Mouse (Mus musculus) liver, embryonic 12.5 days (tissue): Measurements from ENCODE around the gene Atp8b4. TPM values are rescaled to one million over a fixed set of nuclear protein-coding genes. Genes with fewer than 3 reads are reported as not detected.
"Not testable (repeated sequence)": the region's sequence is repeated elsewhere in the genome, so short reads cannot be mapped to it uniquely, and the experiment has no call there.

Experiments used
- ATAC-seq: fragments of 200-750 bp; cut with Nextera tagmentation; 2 replicates; pipeline ENCODE4 v1.8.0; 2017; ENCODE audit warnings: moderate number of reproducible peaks, mild to moderate bottlenecking, moderate library complexity
- H3K27ac ChIP-seq: fragments of 300-500 bp; sonication (generic); 2 replicates; pipeline ENCODE4 v1.5.1; 2016; ENCODE audit warnings: mild to moderate bottlenecking
- H3K27me3 ChIP-seq: fragments of 300-500 bp; sonication (generic); replicated peaks from 2 replicates; pipeline ENCODE4 v1.6.1; 2016; ENCODE audit warnings: mild to moderate bottlenecking, moderate library complexity
- H3K36me3 ChIP-seq: fragments of 300-500 bp; sonication (generic); 2 replicates; pipeline ENCODE4 v1.6.1; 2016; ENCODE audit warnings: mild to moderate bottlenecking, moderate library complexity
- H3K4me1 ChIP-seq: fragments of 300-500 bp; sonication (generic); 2 replicates; pipeline ENCODE4 v1.6.1; 2016
- H3K4me2 ChIP-seq: fragments of 300-500 bp; sonication (generic); 2 replicates; pipeline ENCODE4 v1.6.1; 2016; ENCODE audit warnings: mild to moderate bottlenecking, moderate library complexity
- H3K4me3 ChIP-seq: fragments of 300-500 bp; sonication (generic); 2 replicates; pipeline ENCODE4 v1.5.1; 2016; ENCODE audit warnings: mild to moderate bottlenecking, moderate library complexity
- H3K9ac ChIP-seq: fragments of 300-500 bp; sonication (generic); 2 replicates; pipeline ENCODE4 v1.6.1; 2016; ENCODE audit warnings: mild to moderate bottlenecking, moderate library complexity
- H3K9me3 ChIP-seq: fragments of 300-500 bp; sonication (generic); replicated peaks from 2 replicates; pipeline ENCODE4 v1.6.1; 2016; ENCODE audit warnings: mild to moderate bottlenecking, moderate library complexity
- WGBS: fragments of 180-500 bp; shearing (Covaris S2); methylation state at CpG from one replicate; pipeline ENCODE4 v1.1.7; 2016; ENCODE audit not compliant: insufficient replicate concordance; 5-methylcytosine and 5-hydroxymethylcytosine counted together
- polyA plus RNA-seq: library from polyadenylated mRNA; unstranded; fragments of >200 nt; fragmentation: Nextera tagmentation; extraction: Ambion mirVana; gene quantifications from 2 replicates; pipeline ENCODE4 v1.2.1, GENCODE M21; 2016

The Atp8b4 gene
- polyA plus RNA-seq, 1 experiment from 2014 or later = 2.2 TPM

DNA sequence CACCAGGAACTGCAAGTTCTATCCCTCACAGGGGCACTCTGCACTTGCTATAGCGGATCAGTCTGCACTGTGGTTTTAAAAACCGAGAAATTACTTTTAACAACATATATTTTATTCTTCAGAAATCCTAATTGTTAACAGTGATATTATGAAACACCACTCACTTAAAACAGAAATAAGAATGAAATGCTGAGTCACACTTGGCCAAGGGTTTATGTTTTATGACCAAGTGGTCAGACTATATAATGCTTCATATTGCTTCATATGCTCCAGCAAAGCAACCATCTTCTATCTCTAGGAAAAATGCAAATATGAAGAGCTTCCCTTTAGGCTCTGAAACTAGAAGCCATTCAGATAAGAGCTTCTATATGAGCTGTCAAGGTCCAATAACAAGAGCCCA lies 41.8 kb downstream of the Atp8b4 start:
- 73% methylated on average over 2 of the region's 2 CpGs for WGBS
- no peaks in the 10 kb centered on the region for H3K27me3 ChIP-seq
- ATAC-seq = no peak

DNA sequence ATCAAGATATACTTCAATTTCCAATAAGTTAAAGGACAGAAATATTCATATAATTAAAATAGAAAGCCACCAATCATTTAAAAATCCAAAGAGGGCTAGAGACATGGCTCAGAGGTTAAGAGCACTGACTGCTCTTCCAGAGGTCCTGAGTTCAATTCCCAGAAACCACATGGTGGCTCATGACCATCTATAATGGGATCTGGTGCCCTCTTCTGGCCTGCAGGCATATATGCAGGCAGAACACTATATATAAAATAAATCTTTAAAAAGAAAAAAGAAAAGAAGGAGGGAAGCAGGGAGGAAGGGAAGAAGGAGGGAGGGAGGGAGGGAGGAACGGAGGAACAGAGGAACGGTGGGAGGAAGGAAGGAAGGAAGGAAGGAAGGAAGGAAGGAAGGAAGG lies 42.7 kb downstream of the Atp8b4 start:
- not testable (repeated sequence) for H3K4me1 ChIP-seq, H3K36me3 ChIP-seq, ATAC-seq, H3K9ac ChIP-seq, H3K4me3 ChIP-seq, H3K9me3 ChIP-seq, H3K27ac ChIP-seq, H3K27me3 ChIP-seq, H3K4me2 ChIP-seq
- 14% methylated on average over 2 of the region's 2 CpGs for WGBS

More for the DNA sequence above, 41.8 kb downstream of the Atp8b4 start:
- Histone ChIP-seq H3K4me1 (no peaks in the 10 kb centered on the region), H3K4me3 (no peak overlapping the region), H3K36me3 (no peaks in the 10 kb centered on the region), H3K9ac (no peak overlapping the region), H3K27ac (no peak overlapping the region), H3K4me2 (no peak overlapping the region), H3K9me3 (no peaks in the 10 kb centered on the region)

DNA sequence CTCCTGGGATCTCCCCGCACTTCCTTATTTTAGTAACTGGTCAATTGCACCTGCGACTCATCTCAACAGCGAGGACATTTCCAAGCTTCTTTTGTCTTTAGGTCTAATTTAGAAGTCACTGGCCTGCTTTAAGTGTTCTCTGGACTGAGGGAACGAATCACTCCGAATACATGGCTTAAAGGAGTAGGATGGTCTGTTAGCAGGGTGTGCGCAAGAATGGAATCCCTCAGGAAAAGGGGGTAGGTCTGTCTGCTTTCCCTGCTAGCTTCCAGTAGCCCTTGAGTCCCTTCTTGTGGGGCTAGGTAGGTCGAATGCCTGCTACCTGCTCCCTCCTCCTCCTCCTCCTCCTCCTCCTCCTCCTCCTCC lies 49.6 kb downstream of the Atp8b4 start:
- Histone ChIP-seq H3K27ac (no peak overlapping the region), H3K4me2 (no peak overlapping the region)

DNA sequence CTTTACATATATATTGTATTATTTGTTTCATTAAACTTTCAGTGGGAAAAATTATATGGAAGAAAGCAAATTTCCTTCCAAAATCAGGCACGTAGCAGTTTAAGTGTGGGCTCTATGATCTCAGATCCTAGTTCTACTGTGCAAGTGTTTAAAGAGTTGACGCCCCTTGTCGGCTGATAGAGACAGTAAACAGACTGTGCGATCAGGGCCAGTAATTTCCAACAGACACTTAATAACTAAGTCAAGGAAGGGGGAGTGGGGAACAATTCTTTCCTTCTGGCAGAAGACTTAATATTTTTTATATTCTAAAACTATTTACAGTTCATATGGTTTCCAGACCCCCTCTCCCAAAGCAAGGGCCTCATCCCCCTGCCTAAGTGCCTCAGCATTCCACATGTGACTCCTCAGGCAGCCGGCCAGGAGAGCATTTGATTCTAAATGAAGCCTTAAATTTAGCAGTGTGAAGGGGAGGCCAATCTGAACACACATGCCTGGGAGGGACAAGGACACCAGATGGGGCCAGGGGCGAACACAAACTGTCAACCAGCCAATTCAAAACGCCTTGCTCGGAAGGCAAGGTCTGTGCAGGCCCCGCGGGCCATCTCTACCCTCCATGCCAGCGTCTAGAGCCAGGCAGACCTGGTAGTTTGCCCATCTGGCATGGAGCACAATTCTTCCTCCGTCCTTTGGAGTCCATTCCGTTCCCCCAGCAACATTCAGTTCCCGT lies 50.1 kb downstream of the Atp8b4 start:
- Histone ChIP-seq H3K27me3 (no peaks in the 10 kb centered on the region), H3K9ac (no peak overlapping the region), H3K27ac (no peak overlapping the region), H3K4me3 (no peak overlapping the region), H3K4me2 (no peak overlapping the region), H3K4me1 (no peaks in the 10 kb centered on the region), H3K36me3 (no peaks in the 10 kb centered on the region), H3K9me3 (no peaks in the 10 kb centered on the region)
- ATAC-seq = no peak
- 66% methylated on average over 14 of the region's 14 CpGs for WGBS

More for the DNA sequence above, 49.6 kb downstream of the Atp8b4 start:
- H3K9ac ChIP-seq = no peak overlapping the region
- no peak for ATAC-seq
- H3K4me3 ChIP-seq = no peak overlapping the region
- H3K27me3 ChIP-seq = no peaks in the 10 kb centered on the region
- 71% methylated on average over 7 of the region's 7 CpGs for WGBS
- H3K9me3 ChIP-seq = no peaks in the 10 kb centered on the region
- H3K4me1 ChIP-seq = no peaks in the 10 kb centered on the region
- no peaks in the 10 kb centered on the region for H3K36me3 ChIP-seq

DNA sequence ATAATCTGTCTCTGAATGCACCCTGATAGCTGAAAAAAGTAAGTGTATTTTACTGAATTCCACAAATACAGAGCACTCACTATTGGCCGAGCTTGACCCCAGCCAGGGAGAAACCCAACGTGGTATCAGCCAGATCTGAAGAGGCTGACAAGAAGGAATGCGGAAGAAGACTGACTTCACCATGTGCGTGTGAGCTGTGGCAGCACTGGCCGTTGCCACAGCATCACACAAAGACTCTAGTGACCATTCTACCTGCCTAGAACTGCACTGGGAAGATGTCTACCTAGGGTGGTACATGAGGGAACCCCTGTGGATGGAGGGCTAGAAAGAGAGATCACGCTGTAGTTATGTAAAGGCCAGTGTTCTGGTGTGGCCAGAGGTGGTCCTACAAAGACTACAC lies 55.4 kb downstream of the Atp8b4 start:
- Histone ChIP-seq H3K4me2 (no peak overlapping the region), H3K4me1 (no peaks in the 10 kb centered on the region), H3K9ac (no peak overlapping the region), H3K9me3 (no peaks in the 10 kb centered on the region), H3K4me3 (no peak overlapping the region), H3K27me3 (no peaks in the 10 kb centered on the region), H3K27ac (no peak overlapping the region), H3K36me3 (no peaks in the 10 kb centered on the region)
- WGBS = 44% methylated on average over 6 of the region's 6 CpGs
- no peak for ATAC-seq

DNA sequence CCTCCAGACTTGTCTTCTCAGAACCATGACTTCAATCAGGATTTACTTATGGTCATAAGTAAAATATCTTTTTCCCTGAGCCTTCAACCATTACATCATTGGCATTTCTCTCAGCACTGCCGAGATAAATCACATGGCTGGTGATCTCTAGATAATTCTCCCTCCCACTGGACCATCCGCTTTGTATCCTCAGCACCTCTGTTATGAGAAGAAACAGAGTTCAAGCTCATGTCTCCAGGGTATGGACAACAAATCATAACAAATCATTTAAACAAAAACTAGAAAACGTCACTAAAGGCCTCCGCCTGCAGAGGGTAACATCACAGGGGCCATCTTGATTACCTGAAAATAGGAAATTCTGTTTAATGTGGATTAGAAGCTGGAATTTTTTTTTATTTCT lies 58.9 kb downstream of the Atp8b4 start:
- H3K9ac ChIP-seq = no peak overlapping the region
- H3K36me3 ChIP-seq = no peaks in the 10 kb centered on the region
- H3K9me3 ChIP-seq = no peaks in the 10 kb centered on the region
- no peaks in the 10 kb centered on the region for H3K4me1 ChIP-seq
- WGBS = 59% methylated on average over 4 of the region's 4 CpGs
- no peaks in the 10 kb centered on the region for H3K27me3 ChIP-seq
- H3K27ac ChIP-seq = no peak overlapping the region
- H3K4me3 ChIP-seq = no peak overlapping the region
- ATAC-seq = no peak
- H3K4me2 ChIP-seq = no peak overlapping the region

DNA sequence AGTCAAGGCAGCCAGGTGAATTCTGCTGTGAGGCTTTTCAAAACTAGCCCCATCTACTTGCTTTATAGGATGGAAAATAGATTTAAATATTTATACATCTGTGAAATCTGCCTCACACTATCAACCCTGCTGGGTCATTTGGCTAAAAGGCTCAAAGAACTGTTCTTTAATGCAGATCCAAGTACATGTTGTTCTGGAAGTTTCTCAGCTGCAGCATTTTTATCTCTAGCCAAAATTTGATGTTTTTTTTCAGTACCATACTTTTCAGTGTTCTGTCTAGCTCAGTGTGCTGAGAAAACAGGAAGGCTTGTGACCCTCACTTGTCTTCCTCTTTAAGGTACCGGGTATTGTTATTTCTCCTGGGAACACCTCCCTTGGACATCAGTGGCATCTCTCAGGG lies 65.8 kb downstream of the Atp8b4 start:
- Histone ChIP-seq H3K27me3 (no peaks in the 10 kb centered on the region), H3K9ac (no peak overlapping the region), H3K4me3 (no peak overlapping the region), H3K4me1 (no peaks in the 10 kb centered on the region), H3K36me3 (no peaks in the 10 kb centered on the region), H3K9me3 (no peaks in the 10 kb centered on the region), H3K4me2 (no peak overlapping the region), H3K27ac (no peak overlapping the region)
- 30% methylated on average over 1 of the region's 1 CpGs for WGBS
- ATAC-seq = no peak

DNA sequence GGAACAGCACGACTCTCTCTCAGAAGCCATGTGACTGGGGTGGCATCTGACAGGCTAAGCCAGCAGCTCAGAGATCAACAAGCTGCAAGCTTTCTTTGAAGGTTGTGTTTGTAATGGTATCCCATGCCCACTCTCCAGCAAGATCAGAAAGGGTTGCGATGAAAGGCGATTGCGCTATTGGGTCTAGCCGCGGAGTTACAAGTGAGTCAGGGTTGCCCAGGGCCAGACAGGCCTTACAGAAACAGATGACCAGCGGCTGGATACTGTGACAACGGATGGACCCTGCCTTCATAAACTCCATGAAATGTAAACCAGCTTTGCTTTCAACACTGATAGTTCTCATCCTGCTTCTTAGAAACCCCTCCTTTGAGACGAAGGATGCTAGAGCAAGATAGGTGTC lies 66.2 kb downstream of the Atp8b4 start:
- Histone ChIP-seq H3K4me3 (no peak overlapping the region), H3K4me2 (no peak overlapping the region), H3K27ac (no peak overlapping the region), H3K36me3 (no peaks in the 10 kb centered on the region), H3K9me3 (no peaks in the 10 kb centered on the region), H3K9ac (no peak overlapping the region), H3K27me3 (no peaks in the 10 kb centered on the region), H3K4me1 (no peaks in the 10 kb centered on the region)
- no peak for ATAC-seq
- whole genome bisulfite sequencing = 81% methylated on average over 9 of the region's 9 CpGs

DNA sequence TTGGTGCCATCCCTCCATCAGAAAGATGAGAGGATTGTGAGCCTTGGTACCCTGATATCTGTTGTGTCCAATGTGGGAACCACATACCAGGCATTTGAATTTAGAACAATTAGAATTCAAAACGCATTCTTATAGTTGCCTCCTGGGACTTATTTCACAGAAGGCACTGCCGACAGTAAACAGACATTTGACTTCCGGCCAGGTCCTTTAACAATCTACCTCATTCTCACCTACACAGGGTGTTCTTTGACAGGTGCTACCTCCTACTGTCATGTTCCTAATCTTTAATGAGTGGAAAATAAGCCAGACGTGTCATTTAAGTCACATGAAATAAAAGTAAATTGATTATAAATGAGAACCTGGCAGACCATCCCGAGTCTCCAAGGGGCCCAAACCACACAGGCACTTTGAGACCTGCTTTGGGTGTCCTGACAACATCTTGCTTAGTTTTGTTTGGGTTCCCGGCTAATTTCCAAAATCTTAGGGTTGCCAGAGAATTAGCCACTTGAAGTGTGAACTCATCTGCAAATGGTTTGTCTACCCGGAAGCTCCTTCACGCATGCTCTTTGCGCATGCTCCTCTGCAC lies 67.9 kb downstream of the Atp8b4 start:
- no peaks in the 10 kb centered on the region for H3K27me3 ChIP-seq
- H3K27ac ChIP-seq = no peak overlapping the region
- no peak overlapping the region for H3K4me3 ChIP-seq
- H3K9me3 ChIP-seq = no peaks in the 10 kb centered on the region
- H3K4me2 ChIP-seq = no peak overlapping the region
- WGBS = 71% methylated on average over 9 of the region's 9 CpGs
- no peak for ATAC-seq
- H3K4me1 ChIP-seq = no peaks in the 10 kb centered on the region
- no peaks in the 10 kb centered on the region for H3K36me3 ChIP-seq
- H3K9ac ChIP-seq = no peak overlapping the region

DNA sequence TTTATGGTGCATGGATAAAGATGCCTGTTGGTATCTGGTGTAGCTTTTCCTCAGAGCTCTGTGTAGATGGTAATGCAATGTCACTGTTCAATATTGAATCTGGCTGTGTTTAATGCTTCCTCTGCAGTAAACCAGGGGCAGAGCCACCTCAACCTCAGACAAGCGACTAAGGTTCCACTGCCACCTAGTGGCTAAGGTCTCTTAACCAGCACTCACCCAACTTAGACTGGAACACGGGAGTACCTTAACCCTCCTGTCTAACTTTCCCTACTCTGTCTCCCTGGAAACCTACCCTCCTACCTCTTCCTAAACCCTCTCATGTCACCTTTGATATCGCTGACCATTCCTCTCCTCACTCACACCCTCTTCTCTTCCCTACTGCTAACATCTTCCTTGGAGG lies 71.2 kb downstream of the Atp8b4 start:
- ATAC-seq = no peak
- no peaks in the 10 kb centered on the region for H3K4me1 ChIP-seq
- no peak overlapping the region for H3K27ac ChIP-seq
- no peak overlapping the region for H3K4me2 ChIP-seq
- H3K27me3 ChIP-seq = no peaks in the 10 kb centered on the region
- no peaks in the 10 kb centered on the region for H3K9me3 ChIP-seq
- H3K36me3 ChIP-seq = no peaks in the 10 kb centered on the region
- WGBS = 11% methylated on average over 3 of the region's 3 CpGs
- H3K4me3 ChIP-seq = no peak overlapping the region
- H3K9ac ChIP-seq = no peak overlapping the region

DNA sequence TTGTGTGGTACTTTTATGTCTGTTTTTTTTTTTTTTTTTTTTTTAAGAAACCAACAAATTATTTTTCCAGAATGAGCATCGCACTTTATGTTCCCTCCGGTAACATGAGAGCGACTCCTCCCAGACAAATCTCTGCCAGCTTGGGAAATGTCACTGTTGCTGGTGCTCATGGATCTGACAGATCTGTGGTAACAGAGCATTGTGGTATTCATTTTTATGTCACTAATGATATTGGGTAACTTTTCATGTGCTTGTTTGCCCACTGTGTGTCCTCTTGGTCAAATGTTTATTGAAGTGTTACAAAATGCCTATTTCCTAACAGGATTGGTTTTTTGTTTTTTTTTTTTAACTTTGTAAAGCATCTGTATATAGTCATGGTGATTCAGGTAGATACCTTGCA lies 75.3 kb downstream of the Atp8b4 start:
- H3K9me3 ChIP-seq = no peaks in the 10 kb centered on the region
- no peaks in the 10 kb centered on the region for H3K36me3 ChIP-seq
- H3K4me3 ChIP-seq = no peak overlapping the region
- 79% methylated on average over 3 of the region's 3 CpGs for WGBS
- H3K9ac ChIP-seq = no peak overlapping the region
- no peak overlapping the region for H3K27ac ChIP-seq
- no peaks in the 10 kb centered on the region for H3K27me3 ChIP-seq
- no peak overlapping the region for H3K4me2 ChIP-seq
- no peaks in the 10 kb centered on the region for H3K4me1 ChIP-seq
- no peak for ATAC-seq

DNA sequence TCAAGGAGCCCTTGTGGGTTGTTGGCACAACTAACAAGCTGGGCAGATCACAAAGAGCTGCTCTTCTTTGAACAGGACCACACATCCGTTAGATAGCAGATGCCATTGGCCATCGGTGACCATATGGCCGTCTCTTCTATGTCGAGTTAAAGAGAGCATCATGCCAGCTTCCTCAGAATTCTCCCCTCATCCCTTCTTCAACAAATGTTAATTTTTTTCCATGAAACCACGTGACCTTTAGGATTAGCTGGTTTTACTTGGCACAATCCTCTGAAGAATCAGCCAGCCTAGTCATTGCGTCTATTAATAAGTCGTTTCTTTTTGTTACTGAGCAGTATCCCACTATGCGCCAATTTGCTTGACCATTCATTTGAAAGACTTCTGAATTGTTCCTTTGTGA lies 75.8 kb downstream of the Atp8b4 start:
- H3K4me2 ChIP-seq = no peak overlapping the region
- H3K4me3 ChIP-seq = no peak overlapping the region
- H3K27me3 ChIP-seq = no peaks in the 10 kb centered on the region
- no peaks in the 10 kb centered on the region for H3K36me3 ChIP-seq
- WGBS = 76% methylated on average over 8 of the region's 8 CpGs
- H3K9ac ChIP-seq = no peak overlapping the region
- ATAC-seq = no peak
- H3K9me3 ChIP-seq = no peaks in the 10 kb centered on the region
- no peaks in the 10 kb centered on the region for H3K4me1 ChIP-seq
- no peak overlapping the region for H3K27ac ChIP-seq

DNA sequence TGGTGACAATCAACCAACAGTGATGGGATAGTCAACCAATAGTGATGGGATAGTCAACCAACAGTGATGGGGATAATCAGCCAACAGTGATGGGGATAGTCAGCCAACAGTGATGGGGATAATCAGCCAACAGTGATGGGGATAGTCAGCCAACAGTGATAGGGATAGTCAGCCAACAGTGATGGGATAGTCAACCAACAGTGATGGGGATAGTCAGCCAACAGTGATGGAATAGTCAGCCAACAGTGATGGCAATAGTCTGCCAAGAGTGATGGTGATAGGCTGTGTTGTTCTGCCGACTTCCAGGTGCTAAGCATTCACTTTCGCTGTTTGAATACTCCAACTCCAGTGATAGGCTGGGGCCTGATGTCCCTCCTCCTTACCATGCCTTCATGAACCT lies 79.6 kb downstream of the Atp8b4 start:
- ATAC-seq = no peak
- Histone ChIP-seq H3K36me3 (no peaks in the 10 kb centered on the region), H3K27ac (no peak overlapping the region), H3K9me3 (no peaks in the 10 kb centered on the region), H3K4me3 (no peak overlapping the region), H3K4me1 (no peaks in the 10 kb centered on the region), H3K27me3 (no peaks in the 10 kb centered on the region), H3K9ac (no peak overlapping the region), H3K4me2 (no peak overlapping the region)
- 77% methylated on average over 2 of the region's 2 CpGs for WGBS
